Mouse (Mus musculus): ENCODE results near the gene Mlc1. TPM values are rescaled to one million over a fixed set of nuclear protein-coding genes. Genes with fewer than 3 reads are reported as not detected.
A peak's percentile ranks its signal among the peaks of the same experiment; 100 is the strongest.

Gene Mlc1
- polyA plus RNA-seq, 1 experiment from 2014 or later = 0.09 TPM

DNA sequence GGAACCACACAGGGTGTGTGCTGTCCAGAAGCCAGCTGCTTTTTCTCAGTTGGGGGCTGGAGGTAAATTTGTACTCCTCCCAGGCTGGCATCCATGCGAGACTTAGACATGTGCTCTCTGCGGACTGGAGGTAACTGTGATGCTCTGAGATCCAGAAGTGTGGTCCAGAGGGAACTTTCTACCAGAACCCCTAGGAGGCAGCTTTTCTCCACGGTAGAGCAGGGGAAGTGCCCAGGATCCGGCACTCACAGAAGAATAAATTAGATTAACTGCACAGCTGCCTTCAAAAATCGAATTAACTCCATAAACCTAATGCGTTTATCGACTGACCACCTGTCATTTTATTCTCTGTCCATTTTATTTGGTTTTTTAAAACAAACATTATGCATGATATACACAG lies 44.7 kb downstream of the Mlc1 start:
- no peak for ATAC-seq (ENCODE audit: insufficient read depth, low FRiP score, low read depth)

DNA sequence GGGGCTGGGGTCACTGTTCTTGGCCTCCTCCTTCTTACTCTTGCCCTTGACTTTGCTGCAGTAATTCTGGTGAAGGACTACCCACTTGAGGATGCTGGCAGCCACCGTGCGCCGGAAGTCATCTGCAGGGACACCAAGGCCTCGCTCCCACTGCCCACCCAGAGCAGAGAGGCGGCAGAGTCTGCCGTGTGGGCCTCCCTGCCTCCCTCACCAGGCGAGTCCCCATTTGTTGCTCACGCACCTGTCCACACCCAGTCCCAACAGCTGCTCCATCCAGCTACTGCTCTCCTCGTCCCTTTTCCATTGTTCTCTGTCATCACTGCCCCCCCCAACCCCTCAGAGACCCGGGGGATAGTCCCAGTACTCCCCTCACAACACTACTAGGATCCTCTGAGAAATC lies 46.1 kb downstream of the Mlc1 start:
- Histone ChIP-seq H3K36me3 (no peaks in the 10 kb centered on the region), H3K4me3 (replicated peaks) (no peak overlapping the region), H3K4me1 (no peaks in the 10 kb centered on the region), H3K27me3 (replicated peaks) (no peaks in the 10 kb centered on the region), H3K27ac (no peak overlapping the region), H3K9ac (no peak overlapping the region), H3K9me3 (no peaks in the 10 kb centered on the region), H3K4me2 (no peak overlapping the region)
- ATAC-seq (ENCODE audit: insufficient read depth, low FRiP score, low read depth) = no peak
- 85% methylated on average over 10 of the region's 10 CpGs for WGBS

More for the DNA sequence above, 44.7 kb downstream of the Mlc1 start:
- Histone ChIP-seq H3K4me1 (no peaks in the 10 kb centered on the region), H3K4me2 (no peak overlapping the region), H3K27ac (no peak overlapping the region), H3K36me3 (no peaks in the 10 kb centered on the region), H3K9ac (no peak overlapping the region), H3K27me3 (replicated peaks) (no peaks in the 10 kb centered on the region), H3K9me3 (no peaks in the 10 kb centered on the region), H3K4me3 (replicated peaks) (no peak overlapping the region)
- WGBS = 54% methylated on average over 7 of the region's 7 CpGs

DNA sequence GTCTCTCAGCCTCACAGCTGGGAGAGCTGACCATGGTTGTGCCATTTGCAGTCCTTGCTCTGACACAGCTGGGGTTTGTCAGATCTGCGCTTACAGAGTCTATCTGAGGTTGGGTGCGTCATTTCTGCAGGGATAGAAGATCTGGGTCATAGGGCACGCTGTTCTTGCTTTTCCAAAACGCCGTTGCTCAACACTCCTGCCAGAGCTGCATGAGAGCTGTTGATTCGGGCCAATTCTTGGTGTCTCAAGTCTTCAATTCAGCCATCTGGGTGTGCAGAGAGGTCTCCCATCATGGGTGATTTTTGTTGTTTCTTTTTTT lies 56.9 kb downstream of the Mlc1 start:
- Histone ChIP-seq H3K4me1 (no peaks in the 10 kb centered on the region), H3K27me3 (replicated peaks) (no peaks in the 10 kb centered on the region), H3K4me3 (replicated peaks) (no peak overlapping the region), H3K36me3 (no peaks in the 10 kb centered on the region), H3K9ac (no peak overlapping the region), H3K9me3 (no peaks in the 10 kb centered on the region), H3K4me2 (no peak overlapping the region), H3K27ac (no peak overlapping the region)
- 46% methylated on average over 6 of the region's 6 CpGs for whole genome bisulfite sequencing
- ATAC-seq (ENCODE audit: insufficient read depth, low FRiP score, low read depth) = no peak

DNA sequence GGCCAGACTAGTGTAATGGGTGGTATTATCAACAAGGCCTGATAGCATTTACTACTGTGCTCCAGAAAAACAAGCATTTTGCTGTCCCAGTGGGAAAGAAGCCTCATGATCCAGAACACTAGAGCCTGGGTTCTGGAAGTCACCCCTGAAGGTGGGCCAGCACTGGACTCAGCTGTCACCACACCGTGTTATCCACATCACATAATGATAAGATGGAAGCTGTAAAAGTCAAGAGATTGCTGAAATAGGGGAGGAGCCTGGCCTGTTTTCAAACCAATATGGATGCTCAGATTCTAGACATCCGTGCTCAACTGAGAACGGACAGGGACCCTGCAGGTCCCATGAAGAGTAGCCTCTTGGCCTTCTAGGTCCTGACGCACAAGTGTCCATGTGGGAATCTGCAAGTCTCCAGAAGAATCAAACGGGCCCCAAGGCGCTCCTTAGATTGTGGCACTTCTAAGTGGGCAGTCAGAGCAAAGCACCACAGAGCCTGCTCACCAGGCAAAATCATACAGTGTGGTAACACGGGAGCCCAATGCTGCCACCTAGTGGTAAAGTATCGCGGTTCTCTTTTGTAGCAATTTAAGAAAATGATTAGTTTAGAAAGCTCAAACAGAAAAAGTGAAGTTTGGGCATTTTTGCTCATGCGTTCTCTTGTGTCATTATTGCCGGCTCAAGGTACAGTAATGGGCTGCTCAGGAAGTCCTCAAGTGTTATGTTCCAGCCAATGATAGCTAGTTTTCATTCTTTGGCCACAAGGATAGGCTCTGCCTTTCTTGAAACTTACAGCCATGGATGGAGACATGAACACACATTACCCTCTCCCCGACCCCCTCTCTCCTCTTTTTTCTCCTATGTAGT lies 57.4 kb downstream of the Mlc1 start:
- peak; percentile 59; the same call in 1 of the 2 replicates for ATAC-seq (ENCODE audit: insufficient read depth, low FRiP score, low read depth)
- Histone ChIP-seq H3K4me1 (no peaks in the 10 kb centered on the region), H3K36me3 (no peaks in the 10 kb centered on the region), H3K4me2 (no peak overlapping the region), H3K9ac (no peak overlapping the region), H3K9me3 (no peaks in the 10 kb centered on the region), H3K27ac (no peak overlapping the region), H3K4me3 (replicated peaks) (no peak overlapping the region), H3K27me3 (replicated peaks) (no peaks in the 10 kb centered on the region)
- 22% methylated on average over 12 of the region's 12 CpGs for WGBS

DNA sequence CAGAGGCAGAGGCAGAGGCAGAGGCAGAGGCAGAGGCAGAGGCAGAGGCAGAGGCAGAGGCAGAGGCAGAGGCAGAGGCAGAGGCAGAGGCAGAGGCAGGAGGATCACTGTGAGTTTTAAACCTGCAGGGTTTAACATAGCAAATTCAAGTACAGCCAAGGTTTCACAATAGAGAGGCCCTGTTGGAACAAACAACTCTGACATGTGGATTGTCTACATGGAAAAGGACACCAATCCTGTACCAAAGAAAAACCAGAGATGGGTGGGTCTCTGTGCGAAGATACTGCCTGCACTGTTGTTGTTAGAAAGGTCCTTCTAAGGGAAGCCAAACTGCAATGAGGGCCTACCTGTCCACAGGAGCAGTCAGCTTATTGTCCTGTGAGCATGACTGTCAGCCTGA lies 58.7 kb downstream of the Mlc1 start:
- Histone ChIP-seq H3K36me3 (no peaks in the 10 kb centered on the region), H3K4me1 (no peaks in the 10 kb centered on the region), H3K27me3 (replicated peaks) (no peaks in the 10 kb centered on the region), H3K4me2 (no peak overlapping the region), H3K9me3 (no peaks in the 10 kb centered on the region), H3K9ac (no peak overlapping the region), H3K4me3 (replicated peaks) (no peak overlapping the region), H3K27ac (no peak overlapping the region)
- no peak for ATAC-seq (ENCODE audit: insufficient read depth, low FRiP score, low read depth)
- WGBS = 89% methylated on average over 1 of the region's 1 CpGs

DNA sequence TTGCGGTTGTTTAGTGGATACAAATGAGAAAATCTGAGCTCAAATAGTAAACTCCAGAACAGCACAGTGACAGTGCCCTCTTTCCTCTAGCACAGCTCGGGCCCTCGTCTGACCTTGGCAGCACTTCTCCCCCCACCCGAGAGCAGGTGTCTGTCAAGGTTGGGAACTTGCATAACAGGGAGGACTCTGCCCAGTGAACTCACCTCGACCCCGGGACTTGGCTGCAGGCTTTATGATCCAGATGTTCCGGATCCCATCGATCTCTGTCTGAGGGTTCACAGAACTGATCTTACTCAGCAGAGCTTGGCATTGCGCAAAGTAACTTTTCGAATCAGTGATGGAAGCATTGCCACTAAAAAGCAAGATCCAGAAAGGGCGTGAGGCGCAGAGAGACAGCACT lies 59.5 kb downstream of the Mlc1 start:
- Histone ChIP-seq H3K27ac (no peak overlapping the region), H3K4me2 (no peak overlapping the region), H3K9me3 (no peaks in the 10 kb centered on the region), H3K4me1 (no peaks in the 10 kb centered on the region), H3K9ac (no peak overlapping the region), H3K36me3 (no peaks in the 10 kb centered on the region), H3K27me3 (replicated peaks) (no peaks in the 10 kb centered on the region), H3K4me3 (replicated peaks) (no peak overlapping the region)
- WGBS = 59% methylated on average over 12 of the region's 12 CpGs
- no peak for ATAC-seq (ENCODE audit: insufficient read depth, low FRiP score, low read depth)

DNA sequence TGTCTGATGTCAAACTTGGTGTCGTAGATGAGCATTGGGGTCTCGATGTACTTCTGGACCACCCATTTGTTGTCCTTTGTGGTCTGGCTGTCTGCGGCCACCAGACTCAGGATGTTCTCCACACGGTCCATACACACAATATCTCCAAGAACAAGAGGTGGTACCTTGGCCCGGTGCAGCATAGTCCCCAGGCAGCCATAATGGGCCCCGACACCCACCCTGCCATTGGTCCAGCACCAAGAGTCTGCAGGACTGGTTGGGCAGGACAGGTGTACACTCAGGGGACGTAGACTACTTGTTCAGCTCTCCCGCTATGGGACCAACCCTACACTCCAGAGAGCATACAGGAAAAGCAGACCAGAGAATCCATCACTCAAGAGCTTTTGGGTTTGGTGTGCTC lies 61.7 kb downstream of the Mlc1 start:
- Histone ChIP-seq H3K9me3 (no peaks in the 10 kb centered on the region), H3K27me3 (replicated peaks) (no peaks in the 10 kb centered on the region), H3K4me1 (no peaks in the 10 kb centered on the region), H3K9ac (no peak overlapping the region), H3K27ac (no peak overlapping the region), H3K4me2 (no peak overlapping the region), H3K36me3 (no peaks in the 10 kb centered on the region), H3K4me3 (replicated peaks) (no peak overlapping the region)
- no peak for ATAC-seq (ENCODE audit: insufficient read depth, low FRiP score, low read depth)
- 90% methylated on average over 8 of the region's 8 CpGs for WGBS

DNA sequence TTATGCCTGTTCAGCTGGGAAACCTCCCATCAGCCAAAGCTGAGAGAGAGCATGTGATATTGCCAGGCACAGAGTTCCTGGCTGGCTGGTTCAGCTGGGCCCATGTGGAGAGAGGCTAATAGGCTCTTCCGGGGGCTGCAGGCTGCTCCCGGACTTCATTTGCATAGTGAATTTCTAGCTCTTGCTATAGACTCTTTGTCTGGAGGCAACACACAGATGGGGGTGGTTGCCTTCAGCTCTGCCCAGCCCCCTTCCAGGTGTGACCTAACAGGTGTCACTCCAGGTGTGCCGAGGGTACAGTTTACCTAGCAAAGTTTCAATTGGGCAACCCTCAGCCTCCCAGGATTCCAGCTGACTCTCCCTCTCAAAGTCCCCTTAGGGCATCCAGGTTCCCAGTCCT lies 62.4 kb downstream of the Mlc1 start:
- peak; percentile 65; the same call in 1 of the 2 replicates for ATAC-seq (ENCODE audit: insufficient read depth, low FRiP score, low read depth)
- no peak overlapping the region for H3K4me3 ChIP-seq (replicated peaks)
- H3K27ac ChIP-seq = no peak overlapping the region
- H3K9me3 ChIP-seq = no peaks in the 10 kb centered on the region
- H3K27me3 ChIP-seq (replicated peaks) = no peaks in the 10 kb centered on the region
- H3K9ac ChIP-seq = no peak overlapping the region
- no peaks in the 10 kb centered on the region for H3K36me3 ChIP-seq
- no peak overlapping the region for H3K4me2 ChIP-seq
- 35% methylated on average over 3 of the region's 3 CpGs for WGBS
- no peaks in the 10 kb centered on the region for H3K4me1 ChIP-seq

DNA sequence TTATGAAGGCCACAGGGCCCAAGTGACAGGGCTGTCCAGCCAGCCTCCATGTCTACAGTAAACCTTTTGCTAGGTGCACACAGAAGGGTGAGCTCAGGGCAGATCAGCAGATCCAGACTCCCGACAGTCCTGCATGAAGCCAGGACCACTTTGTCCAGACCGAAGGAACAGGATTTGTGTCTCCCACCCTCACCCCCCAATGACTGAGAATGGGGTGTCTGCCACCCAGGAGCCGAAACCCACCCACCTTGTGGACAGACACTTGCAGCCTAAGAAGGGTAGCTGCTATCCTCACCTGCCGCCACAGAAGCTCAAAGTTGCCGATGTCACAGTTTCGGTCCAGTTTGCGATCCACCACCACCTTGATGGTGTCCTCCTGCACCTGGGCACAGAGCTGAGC lies 63.8 kb downstream of the Mlc1 start:
- 94% methylated on average over 7 of the region's 7 CpGs for WGBS
- H3K9ac ChIP-seq = no peak overlapping the region
- H3K27me3 ChIP-seq (replicated peaks) = no peaks in the 10 kb centered on the region
- H3K4me1 ChIP-seq = no peaks in the 10 kb centered on the region
- H3K4me2 ChIP-seq = no peak overlapping the region
- ATAC-seq (ENCODE audit: insufficient read depth, low FRiP score, low read depth) = no peak
- peak overlapping the region; percentile 26; the same call in 1 of the 2 replicates for H3K27ac ChIP-seq
- no peak overlapping the region for H3K4me3 ChIP-seq (replicated peaks)
- no peaks in the 10 kb centered on the region for H3K9me3 ChIP-seq
- no peaks in the 10 kb centered on the region for H3K36me3 ChIP-seq

DNA sequence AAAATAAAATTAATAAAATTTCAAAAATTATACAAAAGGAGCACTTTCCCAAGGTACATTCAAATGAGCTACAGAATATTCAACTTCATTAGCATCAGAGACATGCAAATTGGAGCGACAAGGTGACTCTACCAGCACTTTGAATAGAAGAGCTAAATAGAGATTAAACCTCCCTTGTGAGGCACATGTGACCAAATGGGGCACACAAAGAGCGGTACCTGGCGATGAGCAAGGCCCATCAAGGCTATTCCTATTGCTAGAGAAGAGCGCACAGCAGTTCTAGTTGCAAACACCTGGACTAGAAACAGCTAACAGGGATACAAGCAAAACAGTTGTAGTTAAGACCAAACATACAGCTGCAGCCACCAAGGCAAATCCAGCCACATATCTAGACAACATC lies 72.5 kb downstream of the Mlc1 start:
- no peak overlapping the region for H3K9ac ChIP-seq
- H3K4me2 ChIP-seq = no peak overlapping the region
- no peaks in the 10 kb centered on the region for H3K27me3 ChIP-seq (replicated peaks)
- H3K36me3 ChIP-seq = no peaks in the 10 kb centered on the region
- H3K4me3 ChIP-seq (replicated peaks) = no peak overlapping the region
- no peaks in the 10 kb centered on the region for H3K4me1 ChIP-seq
- no peak overlapping the region for H3K27ac ChIP-seq
- H3K9me3 ChIP-seq = no peaks in the 10 kb centered on the region
- ATAC-seq (ENCODE audit: insufficient read depth, low FRiP score, low read depth) = no peak
- 74% methylated on average over 4 of the region's 4 CpGs for WGBS

Other genes with a start within 250 kb of the Mlc1 start
- 17.8 and 19.9 TPM in 2 replicates for gene Brd1, start 244.8 kb downstream of the Mlc1 start, polyA plus RNA-seq (2015; fragmentation: Nextera tagmentation; extraction: Ambion mirVana)
- 13.6 and 14.8 TPM in 2 replicates for gene Zbed4, start 227.3 kb downstream of the Mlc1 start, polyA plus RNA-seq (2015; fragmentation: Nextera tagmentation; extraction: Ambion mirVana)
- gene Alg12, start 159.7 kb downstream of the Mlc1 start, polyA plus RNA-seq (2015; fragmentation: Nextera tagmentation; extraction: Ambion mirVana) = 11.6 and 13.4 TPM in 2 replicates
- 124 and 125 TPM in 2 replicates for gene Creld2, start 159.4 kb downstream of the Mlc1 start, polyA plus RNA-seq (2015; fragmentation: Nextera tagmentation; extraction: Ambion mirVana)
- 68.7 and 74.8 TPM in 2 replicates for gene Pim3, start 116.8 kb downstream of the Mlc1 start, polyA plus RNA-seq (2015; fragmentation: Nextera tagmentation; extraction: Ambion mirVana)
- gene Ttll8, start 24.6 kb downstream of the Mlc1 start, polyA plus RNA-seq (2015; fragmentation: Nextera tagmentation; extraction: Ambion mirVana) = not detected in 2 replicates
- 0.08 TPM in 1 of 2 replicates, not detected in the other for gene Mov10l1, start 3.9 kb upstream of the Mlc1 start, polyA plus RNA-seq (2015; fragmentation: Nextera tagmentation; extraction: Ambion mirVana)
- gene Panx2, start 80.7 kb upstream of the Mlc1 start, polyA plus RNA-seq (2015; fragmentation: Nextera tagmentation; extraction: Ambion mirVana) = 0.55 and 0.64 TPM in 2 replicates
- gene Trabd, start 96.1 kb upstream of the Mlc1 start, polyA plus RNA-seq (2015; fragmentation: Nextera tagmentation; extraction: Ambion mirVana) = 57.1 and 60.0 TPM in 2 replicates
- gene Selenoo, start 110.1 kb upstream of the Mlc1 start, polyA plus RNA-seq (2015; fragmentation: Nextera tagmentation; extraction: Ambion mirVana) = 17.9 and 19.7 TPM in 2 replicates
- gene Tubgcp6, start 144.1 kb upstream of the Mlc1 start, polyA plus RNA-seq (2015; fragmentation: Nextera tagmentation; extraction: Ambion mirVana) = 12.0 and 12.9 TPM in 2 replicates
- 20.9 and 23.3 TPM in 2 replicates for gene Hdac10, start 149.7 kb upstream of the Mlc1 start, polyA plus RNA-seq (2015; fragmentation: Nextera tagmentation; extraction: Ambion mirVana)
- 3.8 and 4.7 TPM in 2 replicates for gene Mapk12, start 161.7 kb upstream of the Mlc1 start, polyA plus RNA-seq (2015; fragmentation: Nextera tagmentation; extraction: Ambion mirVana)
- 5.9 and 6.4 TPM in 2 replicates for gene Mapk11, start 170.6 kb upstream of the Mlc1 start, polyA plus RNA-seq (2015; fragmentation: Nextera tagmentation; extraction: Ambion mirVana)
- gene Plxnb2, start 201.8 kb upstream of the Mlc1 start, polyA plus RNA-seq (2015; fragmentation: Nextera tagmentation; extraction: Ambion mirVana) = 128 and 129 TPM in 2 replicates
- 12.5 and 14.9 TPM in 2 replicates for gene Dennd6b, start 217.5 kb upstream of the Mlc1 start, polyA plus RNA-seq (2015; fragmentation: Nextera tagmentation; extraction: Ambion mirVana)
- gene Ppp6r2, start 232.5 kb upstream of the Mlc1 start, polyA plus RNA-seq (2015; fragmentation: Nextera tagmentation; extraction: Ambion mirVana) = 25.4 and 28.5 TPM in 2 replicates

Measured in stomach, embryonic 15.5 days (tissue).